ENCODE assay signal across 8 mouse cellular contexts in genomic region chr5:76140730-76141066, GRCm38 (mm10). TPM values are rescaled to one million over a fixed set of nuclear protein-coding genes. Genes with fewer than 3 reads are reported as not detected.
DNase-seq lines count a peak whose midpoint lies in the region; ATAC-seq and TF ChIP-seq lines count a peak whose summit lies in the region.

No protein-coding gene starts in this region.

- peak; percentile 57 for ATAC-seq in lung, embryonic 14.5 days (ENCODE audit: insufficient read depth)
- ATAC-seq in erythroblast, adult 5-6 weeks (replicated peaks; ENCODE audit: low FRiP score, poor library complexity, severe bottlenecking), result peak; percentile 51
- ATAC-seq in limb, embryonic 12.5 days (ENCODE audit: insufficient number of reproducible peaks, insufficient read depth, low FRiP score, low TSS enrichment, low read depth), result peak; percentile 58

- H3K36me3 ChIP-seq in lung, embryonic 14.5 days (ENCODE audit: insufficient read depth), result no peaks in the 10 kb centered on the region
- no peaks in the 10 kb centered on the region for H3K36me3 ChIP-seq in limb, embryonic 12.5 days

- 7% methylated on average over 9 of the region's 9 CpGs for WGBS in lung, embryonic 14.5 days
- WGBS in limb, embryonic 12.5 days, result 12% methylated on average over 9 of the region's 9 CpGs
- WGBS in olfactory bulb, adult 2 months, result 7% methylated on average over 9 of the region's 9 CpGs

- DNase-seq in lung, embryonic 14.5 days, result no peak
- DNase-seq in lung, postnatal 14 days, result no peak
- no peak for DNase-seq in cerebellum, postnatal 4 days (ENCODE audit: low spot score in 2 of 2)
- DNase-seq in urinary bladder, postnatal 25 days (ENCODE audit: low spot score), result no peak
- no peak for DNase-seq in adrenal gland, postnatal 36 days

- H3K27me3 ChIP-seq in lung, embryonic 14.5 days (ENCODE audit: insufficient read depth, low read length), result no peaks in the 10 kb centered on the region
- H3K27me3 ChIP-seq in limb, embryonic 12.5 days, result no peaks in the 10 kb centered on the region

- peak overlapping the region; percentile 64 for H3K4me3 ChIP-seq in lung, embryonic 14.5 days (ENCODE audit: low read depth, low read length)
- peak overlapping the region; percentile 68 for H3K4me3 ChIP-seq in limb, embryonic 12.5 days (replicated peaks)
- H3K4me3 ChIP-seq in olfactory bulb, adult 2 months (ENCODE audit: insufficient read depth, low read depth, low read length), result peak overlapping the region; percentile 55

- peak overlapping the region; percentile 99 for H3K27ac ChIP-seq in lung, embryonic 14.5 days (ENCODE audit: low read depth)
- peak overlapping the region; percentile 99 for H3K27ac ChIP-seq in limb, embryonic 12.5 days
- H3K27ac ChIP-seq in olfactory bulb, adult 2 months (ENCODE audit: insufficient read depth, low read depth, low read length), result no peak overlapping the region

- peak overlapping the region; percentile 83 for H3K9ac ChIP-seq in lung, embryonic 14.5 days
- H3K9ac ChIP-seq in limb, embryonic 12.5 days (replicated peaks), result peak overlapping the region; percentile 84

- TF ChIP-seq POLR2A in olfactory bulb, adult 2 months (IDR thresholded peaks at IDR 0.05; ENCODE audit: insufficient read depth, low read depth, low read length), result no peak

- H3K4me1 ChIP-seq in lung, embryonic 14.5 days (ENCODE audit: insufficient read depth), result peaks cover 5% of the 10 kb centered on the region; the same call in 1 of the 2 replicates
- peaks cover 12% of the 10 kb centered on the region for H3K4me1 ChIP-seq in limb, embryonic 12.5 days (replicated peaks)
- H3K4me1 ChIP-seq in olfactory bulb, adult 2 months (ENCODE audit: control insufficient read depth, insufficient read depth, low read length), result no peaks in the 10 kb centered on the region

- H3K4me2 ChIP-seq in lung, embryonic 14.5 days, result peak overlapping the region; percentile 75
- H3K4me2 ChIP-seq in limb, embryonic 12.5 days, result peak overlapping the region; percentile 75

- no peak for TF ChIP-seq CTCF in lung, embryonic 14.5 days (IDR thresholded peaks at IDR 0.05; ENCODE audit: low read depth)
- no peak for TF ChIP-seq CTCF in olfactory bulb, adult 2 months (IDR thresholded peaks at IDR 0.05; ENCODE audit: insufficient read depth, low read depth, low read length)

- no peaks in the 10 kb centered on the region for H3K9me3 ChIP-seq in lung, embryonic 14.5 days (ENCODE audit: low read depth, low read length)
- H3K9me3 ChIP-seq in limb, embryonic 12.5 days, result no peaks in the 10 kb centered on the region

RNA-seq across cellular contexts. Expression of gene Srd5a3, which starts 0.6 kb away (rescaled TPM):
- polyA plus RNA-seq in lung, embryonic 14.5 days (2014; fragmentation: Nextera tagmentation; extraction: Ambion mirVana), result 35.7 and 37.6 TPM in 2 replicates
- 7.1 and 9.2 TPM in 2 replicates for total RNA-seq in erythroblast, adult 5-6 weeks (2015; ENCODE audit: low replicate concordance)
- total RNA-seq in erythroblast, adult 5-6 weeks (2017; ENCODE audit: low replicate concordance), result 3.8 and 10.3 TPM in 2 replicates
- 28.3 and 31.6 TPM in 2 replicates for polyA plus RNA-seq in limb, embryonic 12.5 days (2016; fragmentation: Nextera tagmentation; extraction: Ambion mirVana)
- polyA plus RNA-seq in olfactory bulb, adult 2 months (2012; ENCODE audit: insufficient read depth, insufficient read length, low replicate concordance, missing spikeins), result not detected in 2 replicates
- 10 to 100 TPM; 23.6 to 33.3 TPM for total RNA-seq in adrenal gland, postnatal 36 days (2021)

RNA-seq across cellular contexts. Expression of gene Tmem165, which starts 43.0 kb away (rescaled TPM):
- 133 and 137 TPM in 2 replicates for polyA plus RNA-seq in lung, embryonic 14.5 days (2014; fragmentation: Nextera tagmentation; extraction: Ambion mirVana)
- total RNA-seq in erythroblast, adult 5-6 weeks (2015; ENCODE audit: low replicate concordance), result 34.6 and 37.0 TPM in 2 replicates
- total RNA-seq in erythroblast, adult 5-6 weeks (2017; ENCODE audit: low replicate concordance), result 26.9 and 35.8 TPM in 2 replicates
- polyA plus RNA-seq in limb, embryonic 12.5 days (2016; fragmentation: Nextera tagmentation; extraction: Ambion mirVana), result 124 and 133 TPM in 2 replicates
- not detected in 2 replicates for polyA plus RNA-seq in olfactory bulb, adult 2 months (2012; ENCODE audit: insufficient read depth, insufficient read length, low replicate concordance, missing spikeins)
- total RNA-seq in adrenal gland, postnatal 36 days (2021), result 10 to 100 TPM; 41.6 to 46.2 TPM

Comparison
In these comparisons a context has a peak if more than half of its experiments do, and no peak if none do; other contexts are left out.
1. RNA of gene Srd5a3, which starts 0.6 kb away (polyA plus RNA-seq): 35.7 to 37.6 TPM in lung, embryonic 14.5 days and 28.3 to 31.6 TPM in limb, embryonic 12.5 days; not detected in olfactory bulb, adult 2 months; every median in the first group is over 10 times any median in the second.
2. RNA of gene Tmem165, which starts 43.0 kb away (polyA plus RNA-seq): 133 to 137 TPM in lung, embryonic 14.5 days and 124 to 133 TPM in limb, embryonic 12.5 days; not detected in olfactory bulb, adult 2 months; every median in the first group is over 100 times any median in the second.
3. Peak in every context shown above with its lines, with median percentiles within 50 percentile points of each other: ATAC-seq and H3K4me3 ChIP-seq.